Mouse (Mus musculus): ENCODE results near the gene Spaca4.

- TF ChIP-seq POLR2A (IDR thresholded peaks at IDR 0.05; ENCODE audit: extremely low read depth, insufficient read depth, low read length), result no peak
- TF ChIP-seq CTCF (IDR thresholded peaks at IDR 0.05; ENCODE audit: extremely low read depth, insufficient read depth, low read length), result no peak
Measured at GRCm38 (mm10) chr7:45695098-45695497, 30.5 kb downstream of the Spaca4 start.

Measured in cortical plate, adult 2 months (tissue).